Mouse (Mus musculus): ENCODE data around the gene Anxa3. TPM values are rescaled to one million over a fixed set of nuclear protein-coding genes. Genes with fewer than 3 reads are reported as not detected.

The Anxa3 gene
- polyA plus RNA-seq, 1 experiment = 6.5 TPM

Other genes starting within 250 kb of the Anxa3 start
- gene Bmp2k, start 204.3 kb downstream of the Anxa3 start, polyA plus RNA-seq (2012; rRNA removed) = 6.1 and 9.2 TPM in 2 replicates

Data from large intestine, adult 2 months (tissue).